9 mouse cellular contexts compared by ENCODE assay signal in genomic region chr2:13278114-13278862, GRCm38 (mm10). TPM values are rescaled to one million over a fixed set of nuclear protein-coding genes. Genes with fewer than 3 reads are reported as not detected.
A peak's percentile ranks its signal among the peaks of the same experiment; 100 is the strongest.
DNase-seq lines count a peak whose midpoint lies in the region; ATAC-seq and TF ChIP-seq lines count a peak whose summit lies in the region.
"Had no signal": no experiment of that assay in that cellular context is flagged by ENCODE, and none has a peak within 500 bp of the region (broad histone marks: within the 10 kb centered on the region; RNA-seq: fewer than 3 reads in every experiment).

No protein-coding gene starts in this region.

- no peaks in the 10 kb centered on the region for H3K36me3 ChIP-seq in hindbrain, embryonic 16.5 days (ENCODE audit: control insufficient read depth, insufficient read depth, low read length)
- no peaks in the 10 kb centered on the region for H3K36me3 ChIP-seq in splenic B cell, adult 2 months (ENCODE audit: control insufficient read depth, insufficient read depth, low read length, poor library complexity, severe bottlenecking)
- H3K36me3 ChIP-seq: liver, embryonic 15.5 days had no signal

- peak overlapping the region; percentile 38; the same call in 1 of the 2 replicates for H3K4me3 ChIP-seq in gastrocnemius, adult 2 months
- no peak overlapping the region for H3K4me3 ChIP-seq in hindbrain, embryonic 16.5 days (ENCODE audit: low read length)
- H3K4me3 ChIP-seq: liver, embryonic 15.5 days had no signal

- intact Hi-C loops in gastrocnemius, adult 2 months (cut with DNase I), result loop anchor here (5.0 to 10.0 kb wide), 2 partner anchors 319 to 767 kb away; no protein-coding TSS in a partner anchor
- intact Hi-C loops in left cerebral cortex, postnatal 36 days (cut with DNase I), result loop anchor here (10.0 kb wide), 2 partner anchors 777 to 1017 kb away; partner anchors contain the start of gene Hacd1

- peak; percentile 78 for ATAC-seq in hindbrain, embryonic 16.5 days

- peak; percentile 89 for TF ChIP-seq CTCF in gastrocnemius, adult 2 months (IDR thresholded peaks at IDR 0.05)
- TF ChIP-seq CTCF in brain, embryonic 14.5 days (IDR thresholded peaks at IDR 0.05; ENCODE audit: borderline replicate concordance, extremely low read depth, insufficient read depth, insufficient read length), result peak; percentile 25; the same call in 1 of the 2 replicates

- 0 out of 2 replicates have a peak overlapping the region, but pooled peaks have one; percentile 27 for H3K4me2 ChIP-seq in hindbrain, embryonic 16.5 days (ENCODE audit: low read length)
- H3K4me2 ChIP-seq: liver, embryonic 15.5 days had no signal

- H3K4me1 ChIP-seq in hindbrain, embryonic 16.5 days (ENCODE audit: control insufficient read depth, insufficient read depth, low read depth, low read length), result no peaks in the 10 kb centered on the region
- H3K4me1 ChIP-seq: liver, embryonic 15.5 days had no signal

- whole genome bisulfite sequencing in hindbrain, embryonic 16.5 days, result 60% methylated on average over 10 of the region's 10 CpGs

- H3K27ac ChIP-seq in gastrocnemius, adult 2 months, result no peak overlapping the region
- H3K27ac ChIP-seq in hindbrain, embryonic 16.5 days (ENCODE audit: low read depth, low read length), result no peak overlapping the region
- H3K27ac ChIP-seq: liver, embryonic 15.5 days had no signal

- H3K9me3 ChIP-seq in hindbrain, embryonic 16.5 days (ENCODE audit: control insufficient read depth, low read length), result no peaks in the 10 kb centered on the region
- H3K9me3 ChIP-seq: liver, embryonic 15.5 days had no signal

- no peak for DNase-seq in gastrocnemius, adult 2 months
- DNase-seq in gastrocnemius, postnatal 25 days, result no peak
- DNase-seq in 3T3-L1 (ENCODE audit: low read depth, low spot score), result peak; percentile 68
- peak; percentile 55 for DNase-seq in brain, embryonic 14.5 days (ENCODE audit: low read depth)
- DNase-seq in splenic B cell, adult 2 months (ENCODE audit: low read depth, low spot score), result peak; percentile 61
- DNase-seq in left cerebral cortex, postnatal 36 days (ENCODE audit: low spot score in 2 of 2), result no peak
- DNase-seq in layer of hippocampus, adult 9-11 months, result no peak

- no peaks in the 10 kb centered on the region for H3K27me3 ChIP-seq in hindbrain, embryonic 16.5 days (replicated peaks; ENCODE audit: control insufficient read depth, insufficient read depth, low read length)
- H3K27me3 ChIP-seq in splenic B cell, adult 2 months (ENCODE audit: control insufficient read depth, insufficient read depth, low read length, poor library complexity, severe bottlenecking), result no peaks in the 10 kb centered on the region
- H3K27me3 ChIP-seq: liver, embryonic 15.5 days had no signal

- no peak for TF ChIP-seq POLR2A in brain, embryonic 14.5 days (IDR thresholded peaks at IDR 0.05; ENCODE audit: borderline replicate concordance, extremely low read depth, insufficient read depth, insufficient read length, poor library complexity, severe bottlenecking)

- no peak overlapping the region for H3K9ac ChIP-seq in hindbrain, embryonic 16.5 days (ENCODE audit: low read depth, low read length)
- H3K9ac ChIP-seq: liver, embryonic 15.5 days had no signal

RNA-seq across cellular contexts. Expression of gene Rsu1, which starts 7.1 kb away (rescaled TPM):
- 10 to 100 TPM; 29.4 to 35.2 TPM for total RNA-seq in gastrocnemius, adult 2 months (2021)
- 10 to 100 TPM; 28.2 to 37.8 TPM for total RNA-seq in gastrocnemius, postnatal 25 days (2021)
- polyA plus RNA-seq in brain, embryonic 14.5 days (2012; rRNA removed), result 42.2 and 49.7 TPM in 2 replicates
- 85.5 and 97.5 TPM in 2 replicates for polyA plus RNA-seq in hindbrain, embryonic 16.5 days (2015; fragmentation: Nextera tagmentation; extraction: Ambion mirVana)
- total RNA-seq in left cerebral cortex, postnatal 36 days (2021), result 10 to 100 TPM; 29.8 to 33.3 TPM

Comparison
In these comparisons a context has a peak if more than half of its experiments do, and no peak if none do; other contexts are left out.
1. DNase-seq: peak in 3T3-L1 (single experiment), brain, embryonic 14.5 days (single experiment) and splenic B cell, adult 2 months (single experiment); none in gastrocnemius, adult 2 months (single experiment), gastrocnemius, postnatal 25 days (single experiment), left cerebral cortex, postnatal 36 days (0 of 2) and layer of hippocampus, adult 9-11 months (single experiment).